Mouse (Mus musculus) liver, embryonic 13.5 days (tissue): ENCODE measurements at regions not wholly inside any gene's neighbourhood (a gene's known extent, or its start where the extent isn't known, plus 50 kb on each side); places are given as distances from the start of the nearest gene placed in this dataset.

Experiments
- ATAC-seq: fragments of 200-750 bp; cut with Nextera tagmentation; 2 replicates; pipeline ENCODE4 v1.8.0; 2017; ENCODE audit warnings: low read depth, mild to moderate bottlenecking, moderate number of reproducible peaks, moderate library complexity
- DNase-seq: peaks from one replicate; pipeline ENCODE4 v3.0.0; 2022
- H3K27ac ChIP-seq: fragments of 300-500 bp; sonication (generic); 2 replicates; pipeline ENCODE4 v1.5.1; 2015; ENCODE audit warnings: moderate library complexity, mild to moderate bottlenecking, inconsistent platforms
- H3K27me3 ChIP-seq: fragments of 300-500 bp; sonication (generic); 2 replicates; pipeline ENCODE4 v1.6.1; 2015; ENCODE audit warnings: mild to moderate bottlenecking, inconsistent platforms
- H3K36me3 ChIP-seq: fragments of 300-500 bp; sonication (generic); 2 replicates; pipeline ENCODE4 v1.6.1; 2015; ENCODE audit warnings: mild to moderate bottlenecking, inconsistent platforms
- H3K4me1 ChIP-seq: fragments of 300-500 bp; sonication (generic); replicated peaks from 2 replicates; pipeline ENCODE4 v1.6.1; 2015; ENCODE audit warnings: inconsistent platforms
- H3K4me2 ChIP-seq: fragments of 300-500 bp; sonication (generic); 2 replicates; pipeline ENCODE4 v1.6.1; 2015; ENCODE audit warnings: inconsistent platforms, mild to moderate bottlenecking, moderate library complexity
- H3K4me3 ChIP-seq: fragments of 300-500 bp; sonication (generic); replicated peaks from 2 replicates; pipeline ENCODE4 v1.5.1; 2015; ENCODE audit warnings: mild to moderate bottlenecking, inconsistent platforms
- H3K9ac ChIP-seq: fragments of 300-500 bp; sonication (generic); 2 replicates; pipeline ENCODE4 v1.6.1; 2015; ENCODE audit warnings: mild to moderate bottlenecking, inconsistent platforms
- H3K9me3 ChIP-seq: fragments of 300-500 bp; sonication (generic); replicated peaks from 2 replicates; pipeline ENCODE4 v1.6.1; 2016; ENCODE audit warnings: inconsistent platforms
- WGBS: fragments of 180-500 bp; shearing (Covaris S2); methylation state at CpG from one replicate; pipeline ENCODE4 v1.1.7; 2015; ENCODE audit not compliant: insufficient replicate concordance; 5-methylcytosine and 5-hydroxymethylcytosine counted together

GRCm38 (mm10) chr3:120897758-120898157 is 273.7 kb downstream of the Rwdd3 start:
- 81% methylated on average over 9 of the region's 9 CpGs for WGBS
- Histone ChIP-seq H3K27ac (no peak overlapping the region), H3K4me2 (no peak overlapping the region), H3K9me3 (0 out of 2 replicates have a peak, but pooled peaks cover 8% of the 10 kb centered on the region), H3K9ac (no peak overlapping the region), H3K27me3 (no peaks in the 10 kb centered on the region), H3K4me3 (no peak overlapping the region), H3K4me1 (no peaks in the 10 kb centered on the region), H3K36me3 (no peaks in the 10 kb centered on the region)
- ATAC-seq, result no peak
- DNase-seq, result no peak

GRCm38 (mm10) chr3:120897221-120897620 is 274.3 kb downstream of the Rwdd3 start:
- DNase-seq (no peak), ATAC-seq (no peak)
- no peak overlapping the region for H3K4me2 ChIP-seq
- no peak overlapping the region for H3K9ac ChIP-seq
- no peaks in the 10 kb centered on the region for H3K4me1 ChIP-seq
- H3K27me3 ChIP-seq, result no peaks in the 10 kb centered on the region
- H3K27ac ChIP-seq, result no peak overlapping the region
- no peaks in the 10 kb centered on the region for H3K36me3 ChIP-seq
- no peak overlapping the region for H3K4me3 ChIP-seq
- 0 out of 2 replicates have a peak, but pooled peaks cover 8% of the 10 kb centered on the region for H3K9me3 ChIP-seq
- 75% methylated on average over 12 of the region's 12 CpGs for WGBS

GRCm38 (mm10) chr3:120886063-120886841 is 285.2 kb downstream of the Rwdd3 start:
- Histone ChIP-seq H3K27ac (no peak overlapping the region), H3K36me3 (no peaks in the 10 kb centered on the region), H3K9me3 (no peaks in the 10 kb centered on the region), H3K27me3 (no peaks in the 10 kb centered on the region), H3K4me2 (no peak overlapping the region), H3K4me1 (no peaks in the 10 kb centered on the region), H3K4me3 (no peak overlapping the region), H3K9ac (no peak overlapping the region)
- WGBS, result 39% methylated on average over 20 of the region's 20 CpGs
- ATAC-seq, result no peak
- no peak for DNase-seq

GRCm38 (mm10) chr3:120885401-120885800 is 286.1 kb downstream of the Rwdd3 start:
- H3K4me3 ChIP-seq, result no peak overlapping the region
- H3K36me3 ChIP-seq, result no peaks in the 10 kb centered on the region
- H3K4me2 ChIP-seq, result no peak overlapping the region
- DNase-seq, result no peak
- H3K4me1 ChIP-seq, result no peaks in the 10 kb centered on the region
- H3K27ac ChIP-seq, result no peak overlapping the region
- 51% methylated on average over 5 of the region's 5 CpGs for WGBS
- H3K9ac ChIP-seq, result no peak overlapping the region
- no peaks in the 10 kb centered on the region for H3K9me3 ChIP-seq
- no peaks in the 10 kb centered on the region for H3K27me3 ChIP-seq
- no peak for ATAC-seq

- Histone ChIP-seq H3K36me3 (no peaks in the 10 kb centered on the region), H3K4me2 (no peak overlapping the region), H3K4me3 (no peak overlapping the region), H3K4me1 (no peaks in the 10 kb centered on the region), H3K9me3 (no peaks in the 10 kb centered on the region), H3K9ac (no peak overlapping the region), H3K27ac (no peak overlapping the region), H3K27me3 (no peaks in the 10 kb centered on the region)
- ATAC-seq (no peak), DNase-seq (no peak)
- WGBS, result 76% methylated on average over 10 of the region's 10 CpGs
These were observed 287.3 kb downstream of the Rwdd3 start for GRCm38 (mm10) chr3:120884189-120884588.

GRCm38 (mm10) chr3:120883650-120884049 is 287.8 kb downstream of the Rwdd3 start:
- no peak overlapping the region for H3K4me3 ChIP-seq
- H3K9ac ChIP-seq, result no peak overlapping the region
- no peaks in the 10 kb centered on the region for H3K36me3 ChIP-seq
- no peaks in the 10 kb centered on the region for H3K27me3 ChIP-seq
- ATAC-seq (no peak), DNase-seq (no peak)
- H3K4me1 ChIP-seq, result no peaks in the 10 kb centered on the region
- H3K27ac ChIP-seq, result no peak overlapping the region
- no peak overlapping the region for H3K4me2 ChIP-seq
- no peaks in the 10 kb centered on the region for H3K9me3 ChIP-seq
- 49% methylated on average over 5 of the region's 5 CpGs for WGBS

GRCm38 (mm10) chr3:120879409-120879808 is 292.1 kb downstream of the Rwdd3 start:
- no peaks in the 10 kb centered on the region for H3K27me3 ChIP-seq
- DNase-seq, result no peak
- WGBS, result 74% methylated on average over 2 of the region's 2 CpGs
- no peaks in the 10 kb centered on the region for H3K4me1 ChIP-seq
- H3K27ac ChIP-seq, result no peak overlapping the region
- no peaks in the 10 kb centered on the region for H3K9me3 ChIP-seq
- ATAC-seq, result no peak
- H3K4me3 ChIP-seq, result no peak overlapping the region
- no peak overlapping the region for H3K9ac ChIP-seq
- no peak overlapping the region for H3K4me2 ChIP-seq
- no peaks in the 10 kb centered on the region for H3K36me3 ChIP-seq

- no peaks in the 10 kb centered on the region for H3K9me3 ChIP-seq
- DNase-seq, result no peak
- no peak overlapping the region for H3K4me3 ChIP-seq
- no peaks in the 10 kb centered on the region for H3K27me3 ChIP-seq
- H3K4me1 ChIP-seq, result no peaks in the 10 kb centered on the region
- 62% methylated on average over 3 of the region's 3 CpGs for WGBS
- H3K36me3 ChIP-seq, result no peaks in the 10 kb centered on the region
- no peak overlapping the region for H3K27ac ChIP-seq
- no peak for ATAC-seq
- H3K4me2 ChIP-seq, result no peak overlapping the region
- H3K9ac ChIP-seq, result no peak overlapping the region
These were observed 295.8 kb downstream of the Rwdd3 start for GRCm38 (mm10) chr3:120875740-120876139.

- no peaks in the 10 kb centered on the region for H3K9me3 ChIP-seq
- H3K27ac ChIP-seq, result no peak overlapping the region
- no peak overlapping the region for H3K9ac ChIP-seq
- no peak overlapping the region for H3K4me2 ChIP-seq
- DNase-seq (no peak), ATAC-seq (no peak)
- no peaks in the 10 kb centered on the region for H3K27me3 ChIP-seq
- H3K4me1 ChIP-seq, result no peaks in the 10 kb centered on the region
- no peaks in the 10 kb centered on the region for H3K36me3 ChIP-seq
- WGBS, result 59% methylated on average over 8 of the region's 8 CpGs
- no peak overlapping the region for H3K4me3 ChIP-seq
These were observed 306.5 kb downstream of the Rwdd3 start for GRCm38 (mm10) chr3:120865036-120865435.

- WGBS, result 62% methylated on average over 4 of the region's 4 CpGs
- DNase-seq (no peak), ATAC-seq (no peak)
- no peak overlapping the region for H3K27ac ChIP-seq
- no peaks in the 10 kb centered on the region for H3K4me1 ChIP-seq
- no peaks in the 10 kb centered on the region for H3K27me3 ChIP-seq
- no peaks in the 10 kb centered on the region for H3K36me3 ChIP-seq
- H3K4me3 ChIP-seq, result no peak overlapping the region
- no peak overlapping the region for H3K4me2 ChIP-seq
- 0 out of 2 replicates have a peak, but pooled peaks cover 4% of the 10 kb centered on the region for H3K9me3 ChIP-seq
- H3K9ac ChIP-seq, result no peak overlapping the region
These were observed 309.9 kb downstream of the Rwdd3 start for GRCm38 (mm10) chr3:120861641-120862040.

GRCm38 (mm10) chr3:120858281-120858680 is 313.2 kb downstream of the Rwdd3 start:
- DNase-seq (no peak), ATAC-seq (no peak)
- H3K4me1 ChIP-seq, result no peaks in the 10 kb centered on the region
- no peak overlapping the region for H3K4me2 ChIP-seq
- H3K9ac ChIP-seq, result no peak overlapping the region
- H3K9me3 ChIP-seq, result 0 out of 2 replicates have a peak, but pooled peaks cover 4% of the 10 kb centered on the region
- 72% methylated on average over 13 of the region's 13 CpGs for WGBS
- no peak overlapping the region for H3K4me3 ChIP-seq
- no peaks in the 10 kb centered on the region for H3K27me3 ChIP-seq
- H3K36me3 ChIP-seq, result no peaks in the 10 kb centered on the region
- no peak overlapping the region for H3K27ac ChIP-seq

GRCm38 (mm10) chr3:120854322-120854721 is 317.2 kb downstream of the Rwdd3 start:
- Histone ChIP-seq H3K36me3 (no peaks in the 10 kb centered on the region), H3K9ac (no peak overlapping the region), H3K9me3 (0 out of 2 replicates have a peak, but pooled peaks cover 4% of the 10 kb centered on the region), H3K27me3 (no peaks in the 10 kb centered on the region), H3K27ac (no peak overlapping the region), H3K4me2 (no peak overlapping the region), H3K4me1 (no peaks in the 10 kb centered on the region), H3K4me3 (no peak overlapping the region)
- WGBS, result 59% methylated on average over 3 of the region's 3 CpGs
- no peak for DNase-seq
- ATAC-seq, result no peak
